Mouse (Mus musculus): ENCODE data around the gene Sept14. TPM values are rescaled to one million over a fixed set of nuclear protein-coding genes. Genes with fewer than 3 reads are reported as not detected.
A peak's percentile ranks its signal among the peaks of the same experiment; 100 is the strongest.
"Not testable (repeated sequence)": the region's sequence is repeated elsewhere in the genome, so short reads cannot be mapped to it uniquely, and the experiment has no call there.

Gene Sept14
- polyA plus RNA-seq, 1 experiment from 2014 or later, result 0.17 TPM

DNA sequence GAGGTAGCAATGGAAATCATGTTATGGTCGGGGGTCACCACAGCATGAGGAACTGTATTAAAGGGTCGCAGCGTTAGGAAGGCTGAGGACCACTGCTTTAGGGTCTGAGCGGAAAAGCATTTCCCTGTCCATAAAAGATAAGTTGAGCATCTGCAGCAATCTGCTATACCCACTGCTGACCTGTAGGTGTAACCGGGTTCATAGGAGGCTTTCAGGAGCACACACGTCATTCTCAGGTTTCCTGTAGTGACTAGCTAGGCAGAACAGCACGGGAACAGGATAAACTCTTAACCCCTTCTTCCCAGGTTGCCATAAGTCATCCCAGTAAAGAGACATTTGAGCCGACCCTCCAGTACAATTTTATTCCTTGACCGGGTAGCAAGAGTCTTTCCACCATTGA lies 8.7 kb upstream of the Sept14 start:
- no peak overlapping the region for H3K4me3 ChIP-seq (replicated peaks; ENCODE audit: low read depth, low read length)
- H3K4me2 ChIP-seq (ENCODE audit: low read length), result no peak overlapping the region
- 64% methylated on average over 9 of the region's 9 CpGs for WGBS
- H3K9me3 ChIP-seq (replicated peaks; ENCODE audit: low read length), result no peaks in the 10 kb centered on the region
- no peak overlapping the region for H3K27ac ChIP-seq
- no peaks in the 10 kb centered on the region for H3K27me3 ChIP-seq (ENCODE audit: insufficient read depth, low read length)
- ATAC-seq (replicated peaks; ENCODE audit: low FRiP score, low read depth) (no peak), DNase-seq (ENCODE audit: low spot score) (no peak)
- no peak; the same call in 1 of the 2 replicates for TF ChIP-seq CTCF (IDR thresholded peaks at IDR 0.05; ENCODE audit: low read depth)
- H3K9ac ChIP-seq (ENCODE audit: low read depth, low read length), result no peak overlapping the region
- H3K36me3 ChIP-seq (ENCODE audit: insufficient read depth, low read length), result peaks cover 19% of the 10 kb centered on the region
- peaks cover 7% of the 10 kb centered on the region; the same call in 1 of the 2 replicates for H3K4me1 ChIP-seq (replicated peaks; ENCODE audit: insufficient read depth, low read length)

DNA sequence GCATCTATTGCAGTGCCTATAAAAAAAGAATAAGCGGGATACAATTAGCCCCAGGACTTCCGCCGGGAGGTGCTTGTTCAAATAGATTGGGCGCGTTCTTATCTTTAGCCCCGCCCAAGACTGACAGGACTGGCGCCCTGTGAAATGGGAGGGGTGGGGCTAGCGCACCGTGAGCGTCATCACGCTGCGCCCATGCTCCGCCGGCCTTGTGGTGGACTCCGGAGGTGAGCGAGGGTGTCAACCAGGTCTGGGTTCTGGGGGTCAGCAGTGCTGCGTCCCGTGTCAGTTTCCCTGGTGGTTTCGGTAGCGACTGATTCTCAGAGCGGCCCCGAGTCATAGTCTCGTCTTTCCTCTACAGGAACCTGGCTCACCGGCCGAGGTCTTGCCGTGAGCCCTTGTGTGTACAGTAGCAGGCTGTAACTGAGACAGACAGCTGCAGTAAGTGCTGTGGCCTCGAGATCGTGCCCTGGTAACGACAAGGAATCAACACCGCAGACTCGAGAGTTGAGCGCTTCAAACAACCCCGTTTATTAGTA lies 7.1 kb upstream of the Sept14 start, which contains the start of gene Mrps17:
Mrps17 (plus strand) TSS at position 172 of the 536 bp plus-strand sequence.
- Histone ChIP-seq H3K27ac (peak within 1 kb of the TSS; percentile 70), H3K9me3 (replicated peaks; ENCODE audit: low read length) (no peaks in the 10 kb centered on the region), H3K27me3 (ENCODE audit: insufficient read depth, low read length) (no peaks in the 10 kb centered on the region), H3K36me3 (ENCODE audit: insufficient read depth, low read length) (peaks cover 19% of the 10 kb centered on the region), H3K4me2 (ENCODE audit: low read length) (peak within 1 kb of the TSS; percentile 80), H3K4me3 (replicated peaks; ENCODE audit: low read depth, low read length) (peak within 1 kb of the TSS; percentile 66), H3K9ac (ENCODE audit: low read depth, low read length) (peak within 1 kb of the TSS; percentile 74), H3K4me1 (replicated peaks; ENCODE audit: insufficient read depth, low read length) (peaks cover 7% of the 10 kb centered on the region; the same call in 1 of the 2 replicates)
- DNase-seq (ENCODE audit: low spot score), result peak; percentile 98
- WGBS, result under 1% methylated on average over 33 of the region's 33 CpGs
- ATAC-seq (replicated peaks; ENCODE audit: low FRiP score, low read depth), result peak; percentile 97
- 0 out of 2 replicates have a peak, but pooled peaks have one; percentile 9 for TF ChIP-seq CTCF (IDR thresholded peaks at IDR 0.05; ENCODE audit: low read depth)

DNA sequence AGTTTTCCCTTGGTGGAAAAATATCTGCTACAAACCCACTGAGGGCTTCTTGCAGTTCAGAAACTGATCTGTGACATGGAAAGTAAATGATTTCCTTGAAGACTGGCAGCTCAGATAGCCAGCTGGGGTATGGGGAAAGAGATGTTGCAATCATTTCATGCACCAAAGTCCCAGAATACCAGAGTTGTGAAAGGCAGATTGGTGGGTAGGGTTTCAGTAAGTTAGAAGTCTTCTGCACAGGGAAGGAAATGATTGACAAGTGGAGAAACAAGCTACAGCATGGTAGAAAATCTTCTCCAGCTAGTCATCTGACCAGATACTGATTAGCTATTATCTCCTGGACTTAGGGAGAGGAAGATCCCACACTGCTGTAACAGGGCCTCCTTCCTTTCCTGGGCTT lies 4.9 kb downstream of the Sept14 start:
- Histone ChIP-seq H3K36me3 (ENCODE audit: insufficient read depth, low read length) (no peaks in the 10 kb centered on the region), H3K9me3 (replicated peaks; ENCODE audit: low read length) (no peaks in the 10 kb centered on the region), H3K27me3 (ENCODE audit: insufficient read depth, low read length) (no peaks in the 10 kb centered on the region), H3K4me1 (replicated peaks; ENCODE audit: insufficient read depth, low read length) (no peaks in the 10 kb centered on the region), H3K4me3 (replicated peaks; ENCODE audit: low read depth, low read length) (no peak overlapping the region), H3K9ac (ENCODE audit: low read depth, low read length) (no peak overlapping the region), H3K4me2 (ENCODE audit: low read length) (no peak overlapping the region), H3K27ac (no peak overlapping the region)
- DNase-seq (ENCODE audit: low spot score) (peak; percentile 29), ATAC-seq (replicated peaks; ENCODE audit: low FRiP score, low read depth) (peak; percentile 63)
- no peak for TF ChIP-seq CTCF (IDR thresholded peaks at IDR 0.05; ENCODE audit: low read depth)

DNA sequence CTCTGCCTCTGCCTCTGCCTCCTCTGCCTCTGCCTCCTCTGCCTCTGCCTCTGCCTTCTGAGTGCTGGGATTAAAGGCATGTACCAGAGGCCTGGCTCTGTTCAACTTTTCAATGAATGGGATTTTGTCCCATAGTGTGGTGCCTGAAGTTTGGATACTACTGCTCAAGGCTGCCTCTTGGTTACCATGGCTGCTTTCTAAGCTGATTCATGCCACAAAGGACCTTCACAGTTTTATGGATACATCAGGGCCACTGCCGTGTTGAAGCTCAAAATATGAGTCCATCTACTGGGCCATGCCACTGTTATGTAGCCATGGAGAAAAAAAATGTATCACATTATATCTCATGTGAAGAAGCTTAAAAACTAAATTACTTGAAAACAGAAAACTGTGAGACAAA lies 6.6 kb downstream of the Sept14 start:
- DNase-seq (ENCODE audit: low spot score) (no peak), ATAC-seq (replicated peaks; ENCODE audit: low FRiP score, low read depth) (no peak)
- Histone ChIP-seq H3K27ac (no peak overlapping the region), H3K4me1 (replicated peaks; ENCODE audit: insufficient read depth, low read length) (no peaks in the 10 kb centered on the region), H3K9ac (ENCODE audit: low read depth, low read length) (no peak overlapping the region), H3K27me3 (ENCODE audit: insufficient read depth, low read length) (no peaks in the 10 kb centered on the region), H3K9me3 (replicated peaks; ENCODE audit: low read length) (no peaks in the 10 kb centered on the region), H3K4me3 (replicated peaks; ENCODE audit: low read depth, low read length) (no peak overlapping the region), H3K36me3 (ENCODE audit: insufficient read depth, low read length) (no peaks in the 10 kb centered on the region), H3K4me2 (ENCODE audit: low read length) (no peak overlapping the region)
- WGBS, result 84% methylated on average over 1 of the region's 1 CpGs
- no peak for TF ChIP-seq CTCF (IDR thresholded peaks at IDR 0.05; ENCODE audit: low read depth)

DNA sequence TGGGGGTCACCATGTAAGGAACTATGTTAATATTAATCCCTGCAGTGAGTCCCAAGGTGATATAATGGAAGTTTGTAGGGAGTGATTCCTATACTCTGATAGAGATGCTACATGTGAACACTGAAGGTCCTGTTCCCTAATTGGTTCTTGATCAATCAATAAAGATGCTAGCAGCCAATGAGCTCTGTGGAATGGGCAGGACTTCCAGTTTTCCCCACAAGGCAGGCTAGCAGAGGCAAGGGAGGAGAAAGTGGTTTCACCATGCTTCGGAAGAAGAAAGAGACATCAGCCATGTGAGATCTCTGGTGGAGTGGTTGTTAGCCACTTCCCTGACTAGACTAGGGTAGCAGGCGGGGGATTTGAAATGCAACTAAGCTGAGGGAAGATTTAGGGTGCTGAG lies 7.8 kb downstream of the Sept14 start:
- ATAC-seq (replicated peaks; ENCODE audit: low FRiP score, low read depth) (no peak), DNase-seq (ENCODE audit: low spot score) (no peak)
- WGBS, result 52% methylated on average over 2 of the region's 2 CpGs
- TF ChIP-seq CTCF (IDR thresholded peaks at IDR 0.05; ENCODE audit: low read depth), result no peak
- Histone ChIP-seq H3K27ac (no peak overlapping the region), H3K9ac (ENCODE audit: low read depth, low read length) (no peak overlapping the region), H3K9me3 (replicated peaks; ENCODE audit: low read length) (no peaks in the 10 kb centered on the region), H3K4me1 (replicated peaks; ENCODE audit: insufficient read depth, low read length) (no peaks in the 10 kb centered on the region), H3K36me3 (ENCODE audit: insufficient read depth, low read length) (no peaks in the 10 kb centered on the region), H3K27me3 (ENCODE audit: insufficient read depth, low read length) (no peaks in the 10 kb centered on the region), H3K4me3 (replicated peaks; ENCODE audit: low read depth, low read length) (no peak overlapping the region), H3K4me2 (ENCODE audit: low read length) (no peak overlapping the region)

DNA sequence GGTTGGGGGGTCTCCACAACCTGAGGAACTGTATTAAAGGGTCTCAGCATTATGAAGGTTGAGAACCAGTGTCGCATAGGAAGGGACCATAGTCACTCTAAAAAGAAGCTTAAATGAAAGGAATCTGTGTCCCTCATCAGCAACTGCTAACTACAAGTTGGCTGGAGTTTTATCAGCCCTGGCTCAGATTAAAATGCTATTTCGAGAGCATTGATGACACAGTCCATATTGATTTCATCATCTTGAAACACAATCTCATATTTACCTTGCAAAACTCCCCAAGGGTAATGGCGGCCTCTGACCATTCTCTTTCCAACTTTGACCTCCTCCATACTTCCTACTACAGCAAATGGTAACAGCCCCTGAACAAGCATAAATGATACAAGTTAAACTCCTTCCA lies 17.8 kb downstream of the Sept14 start:
- no peaks in the 10 kb centered on the region for H3K27me3 ChIP-seq (ENCODE audit: insufficient read depth, low read length)
- H3K9ac ChIP-seq (ENCODE audit: low read depth, low read length), result no peak overlapping the region
- no peak overlapping the region for H3K27ac ChIP-seq
- no peaks in the 10 kb centered on the region for H3K36me3 ChIP-seq (ENCODE audit: insufficient read depth, low read length)
- no peak for TF ChIP-seq CTCF (IDR thresholded peaks at IDR 0.05; ENCODE audit: low read depth)
- ATAC-seq (replicated peaks; ENCODE audit: low FRiP score, low read depth) (no peak), DNase-seq (ENCODE audit: low spot score) (no peak)
- H3K9me3 ChIP-seq (replicated peaks; ENCODE audit: low read length), result no peaks in the 10 kb centered on the region
- H3K4me1 ChIP-seq (replicated peaks; ENCODE audit: insufficient read depth, low read length), result no peaks in the 10 kb centered on the region
- 66% methylated on average over 3 of the region's 3 CpGs for WGBS
- no peak overlapping the region for H3K4me3 ChIP-seq (replicated peaks; ENCODE audit: low read depth, low read length)
- no peak overlapping the region for H3K4me2 ChIP-seq (ENCODE audit: low read length)

DNA sequence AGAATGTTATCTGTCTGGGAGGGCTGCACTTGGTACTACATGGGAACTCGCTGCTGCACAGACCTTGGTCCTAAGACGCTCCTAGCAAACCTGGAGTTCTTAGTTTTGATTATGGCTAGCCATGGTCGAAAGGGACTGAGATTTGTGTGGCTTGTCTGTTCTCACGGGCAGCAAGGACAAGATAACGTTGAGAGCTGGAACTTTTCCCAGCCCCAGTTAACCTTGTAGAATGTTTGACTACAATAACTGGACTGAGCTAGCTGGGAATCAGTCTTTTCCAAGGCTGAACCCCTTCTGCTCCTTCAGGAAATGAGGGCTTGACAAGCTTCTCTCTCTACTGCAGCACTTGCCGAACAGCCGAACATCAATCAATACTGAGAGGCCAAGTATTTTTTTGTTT lies 20.7 kb downstream of the Sept14 start:
- no peak for TF ChIP-seq CTCF (IDR thresholded peaks at IDR 0.05; ENCODE audit: low read depth)
- H3K9me3 ChIP-seq (replicated peaks; ENCODE audit: low read length), result no peaks in the 10 kb centered on the region
- no peak for DNase-seq (ENCODE audit: low spot score)
- ATAC-seq (replicated peaks; ENCODE audit: low FRiP score, low read depth), result no peak
- H3K4me1 ChIP-seq (replicated peaks; ENCODE audit: insufficient read depth, low read length), result no peaks in the 10 kb centered on the region
- WGBS, result 73% methylated on average over 7 of the region's 7 CpGs
- no peaks in the 10 kb centered on the region for H3K36me3 ChIP-seq (ENCODE audit: insufficient read depth, low read length)
- no peak overlapping the region for H3K9ac ChIP-seq (ENCODE audit: low read depth, low read length)
- H3K27ac ChIP-seq, result no peak overlapping the region
- no peak overlapping the region for H3K4me2 ChIP-seq (ENCODE audit: low read length)
- H3K27me3 ChIP-seq (ENCODE audit: insufficient read depth, low read length), result no peaks in the 10 kb centered on the region
- no peak overlapping the region for H3K4me3 ChIP-seq (replicated peaks; ENCODE audit: low read depth, low read length)

DNA sequence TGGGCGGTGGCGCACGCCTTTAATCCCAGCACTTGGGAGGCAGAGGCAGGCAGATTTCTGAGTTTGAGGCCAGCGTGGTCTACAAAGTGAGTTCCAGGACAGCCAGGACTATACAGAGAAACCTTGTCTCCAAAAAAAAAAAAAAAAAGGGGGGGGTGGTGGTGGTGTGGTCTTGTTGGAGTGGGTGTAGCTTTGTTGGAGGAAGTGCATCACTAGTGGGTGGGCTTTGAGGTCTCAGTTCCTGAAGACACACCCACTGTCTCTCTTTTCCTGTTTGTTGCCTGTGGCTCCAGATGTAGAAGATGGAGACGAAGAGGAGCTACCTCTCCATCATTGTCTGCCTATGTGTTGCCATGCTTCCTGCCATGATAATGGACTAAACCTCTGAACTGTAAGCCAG lies 23.2 kb downstream of the Sept14 start:
- not testable (repeated sequence) for H3K36me3 ChIP-seq (ENCODE audit: insufficient read depth, low read length); H3K9me3 ChIP-seq (replicated peaks; ENCODE audit: low read length); H3K9ac ChIP-seq (ENCODE audit: low read depth, low read length); H3K4me2 ChIP-seq (ENCODE audit: low read length); H3K27ac ChIP-seq; H3K4me3 ChIP-seq (replicated peaks; ENCODE audit: low read depth, low read length); H3K27me3 ChIP-seq (ENCODE audit: insufficient read depth, low read length); ATAC-seq (replicated peaks; ENCODE audit: low FRiP score, low read depth); DNase-seq (ENCODE audit: low spot score); H3K4me1 ChIP-seq (replicated peaks; ENCODE audit: insufficient read depth, low read length)
- 84% methylated on average over 5 of the region's 5 CpGs for WGBS
